Mouse (Mus musculus): ENCODE results near the gene Nprl2. TPM values are rescaled to one million over a fixed set of nuclear protein-coding genes. Genes with fewer than 3 reads are reported as not detected.

Nprl2 gene
- total and polyA plus RNA-seq, 3 experiments: 23.2 to 30.2 TPM; not detected in 1

GRCm38 (mm10) chr9:107494238-107494637, 47.8 kb upstream of the Nprl2 start:
- H3K79me2 ChIP-seq (ENCODE audit: control insufficient read depth, insufficient read depth, low read length, poor library complexity): no peaks in the 10 kb centered on the region
- no peak overlapping the region for H3K4me3 ChIP-seq (ENCODE audit: control insufficient read depth in 1 of 2, insufficient read depth in 1 of 2, low read depth in 2 of 2, low read length in 2 of 2)
- no peak overlapping the region for H3K9ac ChIP-seq (ENCODE audit: control insufficient read depth, low read depth, low read length, poor library complexity, severe bottlenecking)
- DNase-seq (ENCODE audit: low read depth, low spot score): no peak
- H3K36me3 ChIP-seq (ENCODE audit: control insufficient read depth in 1 of 2, insufficient read depth in 2 of 2, low read length in 2 of 2): peaks cover 0 to 4% of the 10 kb centered on the region in 2 experiments; a peak in 1 of 4 replicates
- TF ChIP-seq SMC3 (IDR thresholded peaks at IDR 0.05; ENCODE audit: low read depth, low read length): no peak
- TF ChIP-seq ZKSCAN1 (IDR thresholded peaks at IDR 0.05; ENCODE audit: low read depth, low read length): no peak
- no peak for TF ChIP-seq MXI1 (IDR thresholded peaks at IDR 0.05; ENCODE audit: low read depth, low read length)
- TF ChIP-seq MYB (IDR thresholded peaks at IDR 0.05; ENCODE audit: low read depth, low read length): no peak
- no peak for TF ChIP-seq POLR2AphosphoS2 (IDR thresholded peaks at IDR 0.05; ENCODE audit: low read length)
- no peak for TF ChIP-seq UBTF (IDR thresholded peaks at IDR 0.05; ENCODE audit: borderline replicate concordance, insufficient read depth, low read depth, low read length)
- no peak for TF ChIP-seq TAL1 (IDR thresholded peaks at IDR 0.05; ENCODE audit: low read length)
- no peak for TF ChIP-seq MYC (IDR thresholded peaks at IDR 0.05; ENCODE audit: low read depth, low read length)
- no peak for TF ChIP-seq USF1 (IDR thresholded peaks at IDR 0.05; ENCODE audit: low read depth, low read length)
- TF ChIP-seq ZMIZ1 (IDR thresholded peaks at IDR 0.05; ENCODE audit: low read depth, low read length): no peak
- no peak for TF ChIP-seq RCOR1 (IDR thresholded peaks at IDR 0.05; ENCODE audit: low read depth, low read length)
- no peak for TF ChIP-seq CHD1 (IDR thresholded peaks at IDR 0.05; ENCODE audit: low read depth, low read length)
- no peak overlapping the region for H3K27ac ChIP-seq (ENCODE audit: control insufficient read depth, low read depth, low read length)
- peaks cover 0 to 6% of the 10 kb centered on the region in 2 experiments; a peak in 2 of 4 replicates for H3K4me1 ChIP-seq (ENCODE audit: control insufficient read depth in 1 of 2, insufficient read depth in 2 of 2, low read length in 2 of 2)
- H3K27me3 ChIP-seq (ENCODE audit: control insufficient read depth in 1 of 2, insufficient read depth in 2 of 2, low read length in 2 of 2): peaks cover 0 to 2% of the 10 kb centered on the region in 2 experiments; a peak in 2 of 4 replicates
- H3K9me3 ChIP-seq (replicated peaks; ENCODE audit: insufficient read depth, low read length): no peaks in the 10 kb centered on the region

GRCm38 (mm10) chr9:107496359-107496758, 45.7 kb upstream of the Nprl2 start:
- H3K27me3 ChIP-seq (ENCODE audit: control insufficient read depth in 1 of 2, insufficient read depth in 2 of 2, low read length in 2 of 2): peaks cover 3 to 5% of the 10 kb centered on the region in 2 experiments; a peak in 2 of 4 replicates
- no peak overlapping the region for H3K4me3 ChIP-seq (ENCODE audit: control insufficient read depth in 1 of 2, insufficient read depth in 1 of 2, low read depth in 2 of 2, low read length in 2 of 2)
- H3K4me1 ChIP-seq (ENCODE audit: control insufficient read depth in 1 of 2, insufficient read depth in 2 of 2, low read length in 2 of 2): no peaks in the 10 kb centered on the region
- no peak overlapping the region for H3K27ac ChIP-seq (ENCODE audit: control insufficient read depth, low read depth, low read length)
- no peaks in the 10 kb centered on the region for H3K36me3 ChIP-seq (ENCODE audit: control insufficient read depth in 1 of 2, insufficient read depth in 2 of 2, low read length in 2 of 2)
- TF ChIP-seq TBP (IDR thresholded peaks at IDR 0.05; ENCODE audit: low read depth, low read length) (no peak), SMC3 (IDR thresholded peaks at IDR 0.05; ENCODE audit: low read depth, low read length) (no peak), GABPA (IDR thresholded peaks at IDR 0.05; ENCODE audit: low read depth, low read length) (no peak), MAFK (IDR thresholded peaks at IDR 0.05; ENCODE audit: borderline replicate concordance, low read depth, low read length) (no peak), MAX (IDR thresholded peaks at IDR 0.05; ENCODE audit: low read length) (no peak), UBTF (IDR thresholded peaks at IDR 0.05; ENCODE audit: borderline replicate concordance, insufficient read depth, low read depth, low read length) (no peak)
- DNase-seq (ENCODE audit: low read depth, low spot score): no peak
- no peaks in the 10 kb centered on the region for H3K79me2 ChIP-seq (ENCODE audit: control insufficient read depth, insufficient read depth, low read length, poor library complexity)
- no peaks in the 10 kb centered on the region for H3K9me3 ChIP-seq (replicated peaks; ENCODE audit: insufficient read depth, low read length)
- H3K9ac ChIP-seq (ENCODE audit: control insufficient read depth, low read depth, low read length, poor library complexity, severe bottlenecking): no peak overlapping the region

Measured in MEL (cell line).